11 mouse cellular contexts compared by ENCODE assay signal in the genomic region with DNA sequence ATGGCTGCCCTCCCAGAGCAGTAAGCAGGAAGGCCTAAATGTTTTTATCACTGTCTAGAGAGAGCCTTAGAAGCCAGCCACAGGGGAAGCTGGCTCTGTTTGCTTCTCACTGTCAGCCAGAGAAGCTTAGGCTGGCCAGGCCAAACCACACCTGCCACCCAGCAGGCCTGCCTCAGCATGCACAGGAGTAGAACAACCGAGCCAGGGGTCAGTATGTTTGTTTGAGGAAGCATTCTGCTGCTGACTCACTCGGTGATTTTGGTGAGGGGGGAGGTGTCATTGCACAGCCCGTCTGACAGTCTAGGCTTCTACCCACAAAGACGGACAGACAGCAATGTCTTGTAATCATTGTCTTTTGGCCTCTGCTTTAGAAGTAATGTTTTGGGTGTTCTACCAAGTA. TPM values are rescaled to one million over a fixed set of nuclear protein-coding genes. Genes with fewer than 3 reads are reported as not detected.
DNase-seq lines count a peak whose midpoint lies in the region; ATAC-seq and TF ChIP-seq lines count a peak whose summit lies in the region.
"Had no signal": no experiment of that assay in that cellular context is flagged by ENCODE, and none has a peak within 500 bp of the region (broad histone marks: within the 10 kb centered on the region; RNA-seq: fewer than 3 reads in every experiment).

No protein-coding gene starts in this region.

- DNase-seq in MN1 (ENCODE audit: low spot score), result peak; percentile 16
- DNase-seq in cerebellum, adult 2 months, result peak; percentile 24 to 66
- peak; percentile 26 for DNase-seq in fibroblast of lung, adult 2 months (ENCODE audit: low read depth)
- peak; percentile 76 for DNase-seq in urinary bladder, postnatal 14 days (ENCODE audit: low spot score)
- DNase-seq in gastrocnemius, postnatal 14 days, result no peak
- no peak for DNase-seq in adrenal gland, postnatal 36 days
- DNase-seq: lung, adult 18-20 months; right cerebral cortex, postnatal 25 days had no signal

- no peak overlapping the region for H3K9ac ChIP-seq in heart, embryonic 11.5 days (ENCODE audit: low read depth, low read length)
- H3K9ac ChIP-seq: kidney, embryonic 15.5 days; midbrain, embryonic 12.5 days had no signal

- WGBS in cerebellum, adult 2 months, result 22% methylated on average over 4 of the region's 4 CpGs
- WGBS in heart, embryonic 11.5 days (ENCODE audit: insufficient replicate concordance), result 35% methylated on average over 4 of the region's 4 CpGs

- H3K4me2 ChIP-seq in heart, embryonic 11.5 days, result no peak overlapping the region
- H3K4me2 ChIP-seq: kidney, embryonic 15.5 days; midbrain, embryonic 12.5 days had no signal

- no peak for ATAC-seq in heart, embryonic 11.5 days (replicated peaks; ENCODE audit: insufficient number of reproducible peaks, low FRiP score, low TSS enrichment)

- intact Hi-C loops in gastrocnemius, postnatal 14 days (cut with DNase I; ENCODE audit: low total_unique reads), result no loop called here

- 0 out of 2 replicates have a peak overlapping the region, but pooled peaks have one; percentile 6 for H3K27ac ChIP-seq in cerebellum, adult 2 months (ENCODE audit: insufficient read depth, low read length)
- H3K27ac ChIP-seq in heart, embryonic 11.5 days (ENCODE audit: low read depth, low read length), result no peak overlapping the region
- H3K27ac ChIP-seq: kidney, embryonic 15.5 days; midbrain, embryonic 12.5 days had no signal

- H3K4me1 ChIP-seq in cerebellum, adult 2 months (ENCODE audit: control insufficient read depth, insufficient read depth, low read length), result peaks cover 6% of the 10 kb centered on the region; the same call in 1 of the 2 replicates
- peaks cover 1% of the 10 kb centered on the region; the same call in 1 of the 2 replicates for H3K4me1 ChIP-seq in heart, embryonic 11.5 days (ENCODE audit: control insufficient read depth, insufficient read depth, low read length)
- H3K4me1 ChIP-seq: kidney, embryonic 15.5 days; midbrain, embryonic 12.5 days had no signal

- no peak for TF ChIP-seq CTCF in cerebellum, adult 2 months (IDR thresholded peaks at IDR 0.05; ENCODE audit: borderline replicate concordance, insufficient read depth, low read depth, low read length)

- H3K4me3 ChIP-seq in cerebellum, adult 2 months (replicated peaks; ENCODE audit: insufficient read depth, low read depth, low read length), result no peak overlapping the region
- no peak overlapping the region for H3K4me3 ChIP-seq in heart, embryonic 11.5 days (ENCODE audit: low read depth, low read length)
- H3K4me3 ChIP-seq: kidney, embryonic 15.5 days; midbrain, embryonic 12.5 days had no signal

- no peak for TF ChIP-seq POLR2A in cerebellum, adult 2 months (IDR thresholded peaks at IDR 0.05; ENCODE audit: borderline replicate concordance, insufficient read depth, low read length)

- no peaks in the 10 kb centered on the region for H3K9me3 ChIP-seq in heart, embryonic 11.5 days (replicated peaks; ENCODE audit: control insufficient read depth, low read length)
- H3K9me3 ChIP-seq: kidney, embryonic 15.5 days; midbrain, embryonic 12.5 days had no signal

- no peaks in the 10 kb centered on the region for H3K36me3 ChIP-seq in heart, embryonic 11.5 days (ENCODE audit: control insufficient read depth, insufficient read depth, low read length)
- H3K36me3 ChIP-seq: kidney, embryonic 15.5 days; midbrain, embryonic 12.5 days had no signal

- no peaks in the 10 kb centered on the region for H3K27me3 ChIP-seq in cerebellum, adult 2 months (ENCODE audit: control insufficient read depth, insufficient read depth, low read length)
- H3K27me3 ChIP-seq in heart, embryonic 11.5 days (ENCODE audit: control insufficient read depth, insufficient read depth, low read length), result no peaks in the 10 kb centered on the region
- H3K27me3 ChIP-seq: kidney, embryonic 15.5 days; midbrain, embryonic 12.5 days had no signal

RNA-seq across cellular contexts. Expression of gene Tmem158, which starts 25.1 kb away (rescaled TPM):
- 12.8 and 14.5 TPM in 2 replicates for polyA plus RNA-seq in cerebellum, adult 2 months (2012; rRNA removed)
- 1 to 10 TPM; 3.1 to 5.2 TPM for total RNA-seq in gastrocnemius, postnatal 14 days (2021)
- total RNA-seq in adrenal gland, postnatal 36 days (2021), result 10 to 100 TPM in 1 of 2 experiments, 1 to 10 TPM in 1; 9.3 to 10.2 TPM
- 2.2 and 2.3 TPM in 2 replicates for polyA plus RNA-seq in heart, embryonic 11.5 days (2014; fragmentation: Nextera tagmentation; extraction: Ambion mirVana)

Comparison
In these comparisons a context has a peak if more than half of its experiments do, and no peak if none do; other contexts are left out.
1. DNase-seq: peak in MN1 (single experiment), cerebellum, adult 2 months (2 of 2), fibroblast of lung, adult 2 months (single experiment) and urinary bladder, postnatal 14 days (single experiment); none in gastrocnemius, postnatal 14 days (single experiment) and adrenal gland, postnatal 36 days (0 of 2).